Mouse (Mus musculus) embryo, embryonic 9.5 days (tissue): ENCODE data around the gene Zfp300.
A peak's percentile ranks its signal among the peaks of the same experiment; 100 is the strongest.

Experiments
- DNase-seq: peaks from one replicate; pipeline ENCODE4 v3.0.0-alpha.2; 2017; ENCODE audit errors: extremely low spot score

Gene Zfp300

GRCm38 (mm10) chrX:21088983-21089866 is at the start of gene Zfp300:
Zfp300 (minus strand) TSS chrX:21089527.
- peak; percentile 66 for DNase-seq

DNA sequence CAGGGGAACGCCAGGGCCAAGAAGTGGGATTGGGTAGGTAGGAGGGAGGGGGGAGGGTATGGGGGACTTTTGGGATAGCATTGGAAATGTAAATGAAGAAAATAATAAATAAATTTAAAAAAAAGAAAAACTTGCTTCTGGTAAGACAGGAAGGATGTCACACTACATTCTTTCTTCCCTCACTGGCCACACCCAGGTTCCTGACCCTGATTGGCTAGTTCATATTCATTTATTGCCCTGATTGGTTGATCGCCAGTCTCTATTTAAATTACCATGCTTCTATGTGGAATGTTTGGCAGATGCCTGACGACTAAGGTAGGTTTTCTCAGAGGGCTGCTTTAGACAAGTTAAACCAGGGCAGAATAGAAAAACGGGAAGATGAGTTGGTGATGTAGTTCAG is 26.2 kb upstream of the Zfp300 start, which contains the start of gene Ssxa1:
TSS of gene Ssxa1 (plus strand) at position 301 of the 400 bp plus-strand sequence.
- no peak for DNase-seq

- DNase-seq = no peak
Observed at GRCm38 (mm10) chrX:21089867-21090239, 526 bp upstream of the Zfp300 start.

DNA sequence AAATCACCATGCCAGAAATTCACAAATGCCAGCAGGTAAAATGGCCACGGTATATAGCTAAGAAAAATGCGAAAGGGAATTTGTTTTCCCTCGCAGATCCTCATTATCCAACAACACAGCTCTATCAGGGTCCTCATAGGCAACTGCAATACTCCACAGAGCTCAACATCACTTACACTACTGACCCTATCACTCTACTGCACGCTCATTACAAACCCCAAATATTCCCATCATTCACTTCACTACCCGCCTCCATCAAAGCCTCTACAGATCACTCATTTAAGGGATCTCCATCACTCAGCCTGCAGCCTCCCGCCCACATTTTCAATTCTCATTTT is 713 bp downstream of the Zfp300 start:
- no peak for DNase-seq

DNA sequence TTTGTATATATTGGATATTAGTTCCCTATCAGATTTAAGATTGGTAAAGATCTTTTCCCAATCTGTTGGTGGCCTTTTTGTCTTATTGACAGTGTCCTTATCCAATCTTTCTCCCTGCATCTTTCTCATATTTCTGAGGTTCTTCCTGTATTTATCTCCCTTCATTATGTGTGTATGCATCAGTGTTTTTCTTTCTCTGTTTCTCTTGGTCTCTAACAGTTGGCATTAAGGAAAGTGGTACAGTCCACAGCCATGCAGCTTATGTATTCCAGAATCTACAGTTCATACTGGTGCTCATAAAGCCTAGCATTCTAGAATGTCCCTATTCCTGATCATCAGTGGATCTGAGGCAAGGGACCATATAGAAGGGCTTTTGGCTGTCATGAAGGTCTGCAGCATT is 21.2 kb downstream of the Zfp300 start, which contains the start of gene Spaca5:
TSS of gene Spaca5 (plus strand) at position 301 of the 400 bp plus-strand sequence.
- DNase-seq = no peak

DNA sequence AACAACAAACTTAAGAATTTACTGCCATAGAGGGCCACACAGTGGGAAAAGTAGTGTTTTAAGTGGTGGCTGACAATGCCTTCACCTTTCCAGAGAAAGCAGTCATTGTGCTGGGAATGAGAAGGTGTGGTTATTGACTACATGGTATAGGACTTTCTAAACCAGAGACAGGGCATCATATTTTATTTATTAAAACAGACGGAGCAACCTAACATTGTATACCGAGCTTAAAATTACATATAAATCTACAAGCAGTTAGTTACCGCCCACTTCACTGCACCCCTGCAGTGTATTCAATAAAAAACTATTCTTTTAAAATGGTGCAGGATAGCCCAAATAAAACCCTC is 26.8 kb downstream of the Zfp300 start:
- peak; percentile 0 for DNase-seq

- DNase-seq = peak; percentile 67
Observed at GRCm38 (mm10) chrX:21061866-21062543, 27.3 kb downstream of the Zfp300 start, which contains the start of gene Zfp182. Zfp182 (minus strand) TSS chrX:21062316.

- no peak for DNase-seq
Observed at GRCm38 (mm10) chrX:21061460-21061859, 27.9 kb downstream of the Zfp300 start.
